Mouse (Mus musculus) bone marrow, adult 2 months (tissue): Measurements from ENCODE around the gene Habp2. TPM values are rescaled to one million over a fixed set of nuclear protein-coding genes. Genes with fewer than 3 reads are reported as not detected.

Source experiments
- H3K27ac ChIP-seq: fragments of 200-500 bp; 2 replicates; pipeline ENCODE4 v1.5.1; 2012; ENCODE audit warnings: low read depth, mild to moderate bottlenecking, control low read depth, inconsistent platforms, low read length; ENCODE audit not compliant: control insufficient read depth, poor library complexity, insufficient read depth
- H3K4me1 ChIP-seq: fragments of 200-500 bp; 2 replicates; pipeline ENCODE4 v1.6.1; 2011; ENCODE audit warnings: low read length; ENCODE audit not compliant: control insufficient read depth, insufficient read depth
- H3K4me3 ChIP-seq: fragments of 200-500 bp; replicated peaks from 2 replicates; pipeline ENCODE3; 2011; ENCODE audit warnings: mild to moderate bottlenecking, low read depth, low read length, control low read depth; ENCODE audit not compliant: control insufficient read depth
- POLR2A ChIP-seq: fragments of 200-500 bp; IDR thresholded peaks from 2 replicates; pipeline ENCODE4 v1.6.1; 2011; ENCODE audit warnings: low read depth, mild to moderate bottlenecking, control low read depth, low read length, borderline replicate concordance; ENCODE audit not compliant: control insufficient read depth
- WGBS: fragments of 180-500 bp; shearing (Covaris S2); methylation state at CpG from one replicate; pipeline ENCODE4 v1.1.7; 2018; 5-methylcytosine and 5-hydroxymethylcytosine counted together
- polyA plus RNA-seq: library from polyadenylated mRNA; stranded (reverse); fragments of >200 nt; gene quantifications from 2 replicates; pipeline ENCODE4 v1.2.4, GENCODE M21; 2011; ENCODE audit warnings: low replicate concordance; ENCODE audit not compliant: missing spikeins, insufficient read depth, insufficient read length

The Habp2 gene
- polyA plus RNA-seq, 1 experiment = 0.92 TPM

DNA sequence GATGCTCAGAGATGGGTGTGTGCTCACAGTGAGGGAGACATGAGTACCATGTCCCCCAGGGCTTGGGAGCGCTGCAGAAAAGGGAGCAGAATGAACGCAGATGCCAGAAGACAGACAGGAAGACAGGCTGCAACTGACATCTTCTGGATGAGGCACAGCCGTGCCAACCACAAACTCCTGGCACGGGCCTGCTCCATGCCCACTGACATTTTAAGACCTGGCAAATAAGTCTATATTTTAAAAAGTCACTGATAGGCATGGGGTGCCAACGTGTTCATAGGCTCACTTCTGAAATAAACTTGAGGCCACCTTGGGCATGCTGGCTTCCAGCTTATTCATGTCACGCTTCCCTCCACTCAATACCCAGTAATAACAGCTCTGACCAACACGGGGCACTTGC is 82.0 kb downstream of the Habp2 start:
- 23% methylated on average over 7 of the region's 7 CpGs for WGBS
- H3K27ac ChIP-seq = no peak overlapping the region
- no peak for TF ChIP-seq POLR2A
- H3K4me1 ChIP-seq = no peaks in the 10 kb centered on the region
- H3K4me3 ChIP-seq = no peak overlapping the region

Other genes with a start within 250 kb of the Habp2 start
- gene Nrap, start 102.9 kb downstream of the Habp2 start, polyA plus RNA-seq = 0.52 and 0.70 TPM in 2 replicates
- gene Casp7, start 110.0 kb downstream of the Habp2 start, polyA plus RNA-seq = 6.6 and 12.2 TPM in 2 replicates
- 0.41 TPM in 1 of 2 replicates, not detected in the other for gene Plekhs1, start 174.5 kb downstream of the Habp2 start, polyA plus RNA-seq